Mouse (Mus musculus): ENCODE data around the gene Gm21800. TPM values are rescaled to one million over a fixed set of nuclear protein-coding genes. Genes with fewer than 3 reads are reported as not detected.
"Not testable (repeated sequence)": the region's sequence is repeated elsewhere in the genome, so short reads cannot be mapped to it uniquely, and the experiment has no call there.

Gm21800 gene
- not detected in 2 replicates for polyA plus RNA-seq (2015; fragmentation: Nextera tagmentation; extraction: Ambion mirVana)

DNA sequence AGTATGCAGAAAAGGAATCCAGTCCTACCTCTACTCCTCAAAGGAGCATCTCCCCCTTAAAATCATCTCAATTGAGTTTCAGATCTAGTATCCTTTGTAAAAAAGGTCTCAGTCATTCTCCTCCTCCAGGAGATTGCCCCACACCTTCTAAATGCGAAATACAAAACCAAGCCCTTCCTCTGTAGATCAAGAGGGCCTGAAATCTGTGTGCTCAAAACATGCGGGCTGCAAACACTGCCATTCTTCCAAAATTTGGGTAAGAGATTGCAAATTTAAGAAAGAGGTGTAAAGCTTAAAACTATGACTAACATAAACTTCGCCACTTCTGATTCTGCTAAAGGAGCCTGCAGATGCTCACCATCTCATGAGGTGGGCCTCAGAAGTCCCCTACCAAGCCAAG lies at the start of gene Gm21800:
Gm21800 (plus strand) TSS at position 301 of the 400 bp plus-strand sequence.
- DNase-seq (ENCODE audit: low spot score), result not testable (repeated sequence)
